Mouse (Mus musculus): ENCODE measurements around the gene Myh14.

DNA sequence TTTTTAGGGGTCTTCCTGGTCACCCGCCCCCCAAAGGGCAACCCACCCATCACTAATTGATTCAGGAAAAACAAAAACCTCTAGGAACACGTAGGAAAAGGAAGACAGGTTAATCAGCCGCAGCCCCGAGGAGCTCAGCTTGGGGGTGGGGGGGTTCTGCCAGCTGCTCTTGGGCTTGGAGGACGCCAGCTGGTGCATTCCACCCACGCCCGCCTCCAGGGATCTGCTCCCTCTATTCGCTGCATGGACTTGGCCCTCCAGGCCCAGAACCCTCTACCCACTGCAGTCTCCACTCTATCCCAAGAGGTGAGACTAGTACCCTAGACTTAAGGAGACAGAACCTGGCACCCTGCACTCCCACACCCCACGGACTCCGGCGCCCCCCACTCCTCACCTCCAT is 68.2 kb downstream of the Myh14 start:
- TF ChIP-seq POLR2A (IDR thresholded peaks at IDR 0.05; ENCODE audit: insufficient read depth, low read depth, low read length) (no peak), CTCF (IDR thresholded peaks at IDR 0.05; ENCODE audit: insufficient read depth, low read depth, low read length) (no peak)

Measured in olfactory bulb, adult 2 months (tissue).